Mouse (Mus musculus): ENCODE results near the gene Gm26558.
A peak's percentile ranks its signal among the peaks of the same experiment; 100 is the strongest.

Gm26558 gene

DNA sequence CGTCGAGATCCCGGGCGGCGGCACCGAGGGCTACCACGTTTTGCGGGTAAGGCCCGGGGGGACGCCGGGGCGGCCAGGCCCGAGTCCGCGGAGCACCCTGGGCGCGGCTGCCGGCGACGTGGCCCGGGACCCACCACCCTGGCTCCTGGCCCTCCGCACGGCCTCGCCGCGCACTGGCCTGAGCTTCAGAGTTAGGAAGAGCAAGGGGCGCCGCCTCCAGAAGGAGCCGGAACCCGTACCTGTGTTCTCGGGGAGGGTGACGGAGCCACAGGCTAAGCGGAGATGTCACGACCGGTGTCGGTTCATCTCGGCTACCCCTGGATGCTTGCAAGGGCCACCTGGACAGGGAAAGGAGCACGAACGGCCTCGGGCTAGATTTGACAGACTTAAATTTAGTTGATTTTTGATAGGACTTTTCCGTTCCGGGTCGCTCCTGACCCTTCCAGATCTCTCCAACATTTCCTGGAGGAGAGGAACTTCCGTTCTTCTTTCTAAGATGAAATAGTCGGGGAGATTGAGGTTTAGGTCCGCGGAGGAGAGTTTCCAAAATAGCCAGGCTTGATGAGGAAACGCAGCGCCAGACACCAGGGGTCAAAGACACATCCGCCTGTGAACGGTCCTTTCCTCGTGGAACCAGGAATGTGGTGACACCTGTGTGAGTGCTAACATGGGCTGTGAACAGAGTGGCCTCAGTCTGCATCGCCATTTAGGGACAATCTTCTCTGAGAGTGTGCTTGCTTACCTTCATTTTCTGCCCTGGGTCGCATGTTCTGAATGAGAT lies at the start of gene Gm26558:
Gene Gm26558, minus strand, starts transcription at position 394 of the 781 bp plus-strand sequence.
- peak; percentile 15 for DNase-seq (ENCODE audit: extremely low read depth, low read depth)

DNA sequence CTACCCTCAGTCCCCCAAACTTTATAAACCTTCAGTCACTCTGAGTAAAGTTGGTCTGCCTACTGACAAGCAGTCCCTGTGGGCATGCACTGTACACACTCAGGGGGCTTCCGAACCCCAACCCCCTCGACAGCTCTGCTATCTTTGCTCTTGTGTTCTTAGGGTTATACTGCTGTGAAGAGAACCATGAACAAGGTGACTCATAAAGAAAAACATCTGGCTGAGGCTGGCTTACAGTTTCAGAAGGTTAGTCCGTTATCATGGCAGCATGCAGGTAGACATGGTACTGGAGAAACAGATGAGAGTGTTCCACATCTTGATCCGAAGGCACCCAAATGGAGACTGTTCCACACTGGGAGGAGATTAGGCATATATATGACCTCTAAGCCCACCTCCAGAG lies 49.0 kb upstream of the Gm26558 start:
- no peak for DNase-seq (ENCODE audit: extremely low read depth, low read depth)

DNA sequence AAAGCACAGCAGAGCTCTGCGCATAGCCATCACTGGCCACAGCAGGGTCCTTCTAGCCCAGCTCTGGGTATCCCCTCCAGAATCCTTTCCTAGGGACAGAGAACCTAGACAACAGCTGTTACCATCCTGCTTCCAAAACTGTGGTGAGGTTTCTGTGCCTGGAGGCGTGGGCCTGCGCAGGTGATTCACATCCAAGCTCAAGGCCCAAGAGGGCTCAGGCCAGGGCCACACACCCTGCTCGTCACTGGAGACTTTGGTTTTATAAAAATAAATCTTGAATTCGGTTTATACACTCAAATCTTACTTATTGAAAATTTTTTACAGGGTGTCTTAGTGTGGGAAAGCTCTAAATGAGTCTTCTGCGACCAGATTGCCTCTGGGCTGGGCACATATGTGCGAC lies 48.3 kb upstream of the Gm26558 start:
- no peak for DNase-seq (ENCODE audit: extremely low read depth, low read depth)

DNA sequence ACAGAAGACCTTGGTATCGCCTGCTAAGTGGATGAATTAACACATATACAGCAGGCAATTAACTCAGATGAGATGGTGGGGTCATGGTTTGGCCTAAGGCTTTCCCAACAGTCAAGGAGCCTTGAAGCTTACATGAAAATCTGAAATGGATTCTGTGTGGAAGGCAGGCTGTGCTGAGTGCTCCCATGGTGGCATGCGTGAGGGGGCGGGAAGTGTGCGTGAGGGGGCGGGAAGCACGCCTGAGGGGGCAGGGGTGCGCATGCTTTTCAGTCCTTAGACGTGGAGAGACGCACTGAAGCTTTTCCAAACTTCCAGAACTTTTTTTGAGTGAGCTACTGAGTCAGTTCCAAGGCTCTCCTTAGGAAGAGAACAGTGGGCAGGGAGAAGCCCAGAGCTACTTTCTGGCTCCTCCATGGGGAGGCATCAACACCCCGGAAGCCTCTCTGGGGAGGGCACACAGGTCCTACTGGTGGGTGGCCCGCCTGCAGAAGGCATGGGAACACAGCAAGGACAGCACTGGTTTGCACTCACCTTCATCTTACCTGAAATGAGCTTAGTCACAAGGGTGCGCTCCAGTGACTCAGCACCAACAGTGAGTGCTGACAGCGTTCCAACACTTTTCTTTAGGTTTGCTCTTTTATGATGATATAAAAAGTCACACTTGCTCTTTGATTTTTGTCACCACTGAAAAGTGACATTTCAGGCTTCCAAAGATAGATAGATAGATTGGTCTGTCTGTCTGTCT lies 47.2 kb upstream of the Gm26558 start:
- DNase-seq (ENCODE audit: extremely low read depth, low read depth) = no peak

DNA sequence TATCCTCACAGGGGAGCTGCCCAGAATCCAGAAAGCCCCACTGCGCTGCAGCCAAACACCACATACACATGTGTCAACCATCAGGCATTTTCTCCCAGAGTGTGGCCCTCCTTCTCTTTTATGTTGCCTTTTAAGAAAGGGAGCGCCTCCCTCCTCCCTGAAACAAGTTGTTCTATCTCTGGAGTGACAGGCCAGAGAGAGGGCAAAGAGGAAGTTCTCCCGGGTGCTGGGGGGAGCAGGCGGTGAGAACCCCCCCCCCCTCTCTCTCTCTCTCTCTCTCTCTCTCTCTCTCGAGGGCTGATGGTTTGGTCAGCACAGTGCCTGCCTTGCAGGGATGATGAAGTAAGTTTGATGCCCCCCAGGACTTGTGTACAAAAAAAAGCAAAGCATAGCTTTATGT lies 40.5 kb upstream of the Gm26558 start:
- DNase-seq (ENCODE audit: extremely low read depth, low read depth) = peak; percentile 59

DNA sequence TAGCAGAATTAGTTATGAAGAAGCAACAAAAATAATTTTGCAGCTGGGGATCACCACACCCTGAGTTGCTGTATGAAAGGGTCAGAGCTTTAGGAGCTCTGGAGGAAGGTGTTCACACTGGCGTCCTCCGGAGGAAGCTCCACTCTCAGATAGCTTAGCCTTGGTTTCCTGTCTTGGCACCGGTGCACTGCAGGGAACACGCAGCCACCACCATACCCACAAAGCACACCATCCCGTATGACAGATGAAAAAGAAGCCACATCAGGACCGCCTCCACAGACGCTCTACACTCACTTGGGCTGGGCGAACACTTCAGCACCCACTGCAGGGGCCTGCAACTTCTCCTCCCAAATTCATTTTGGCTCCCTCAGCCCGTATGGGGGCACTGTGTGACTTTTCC lies 39.7 kb upstream of the Gm26558 start:
- DNase-seq (ENCODE audit: extremely low read depth, low read depth) = peak; percentile 13

DNA sequence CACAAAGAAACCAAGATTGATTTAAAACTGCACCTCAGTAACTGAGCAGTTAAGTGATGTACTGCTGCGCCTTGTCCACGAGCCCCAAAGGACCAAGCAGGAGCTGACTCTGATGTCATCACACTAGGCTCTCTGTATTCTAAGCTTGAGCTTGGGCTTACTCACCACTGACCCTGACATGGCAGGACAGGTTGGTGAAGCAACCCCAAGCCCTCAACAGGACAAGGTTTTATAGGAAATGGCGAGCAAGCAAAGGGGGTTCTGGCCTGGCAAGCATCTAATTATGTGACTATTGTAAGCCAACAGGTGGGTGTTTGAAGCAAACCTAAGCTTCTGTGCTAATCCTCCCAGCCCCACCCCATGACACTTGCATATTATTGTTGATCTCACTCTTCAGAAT lies 38.9 kb upstream of the Gm26558 start:
- DNase-seq (ENCODE audit: extremely low read depth, low read depth) = no peak

DNA sequence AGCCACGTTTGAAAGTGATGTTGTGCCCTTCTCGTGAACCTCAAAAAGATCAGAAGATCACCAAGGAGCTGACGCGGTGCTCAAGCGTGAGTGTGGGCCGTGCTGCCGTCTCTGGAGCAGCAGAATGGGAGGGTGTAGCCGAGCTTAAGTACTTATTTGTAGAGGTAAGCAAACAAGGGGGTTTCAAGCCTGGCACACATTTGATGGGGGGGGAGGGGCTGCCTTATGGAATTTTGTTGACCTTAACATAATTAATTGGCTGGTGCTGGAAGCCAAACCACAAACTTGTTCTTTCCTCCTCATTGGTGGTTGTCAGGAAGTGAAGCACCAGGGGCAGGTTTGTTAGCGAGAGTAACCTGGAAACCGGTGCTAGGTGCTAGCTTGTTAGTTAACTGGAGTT lies 33.8 kb upstream of the Gm26558 start:
- no peak for DNase-seq (ENCODE audit: extremely low read depth, low read depth)

DNA sequence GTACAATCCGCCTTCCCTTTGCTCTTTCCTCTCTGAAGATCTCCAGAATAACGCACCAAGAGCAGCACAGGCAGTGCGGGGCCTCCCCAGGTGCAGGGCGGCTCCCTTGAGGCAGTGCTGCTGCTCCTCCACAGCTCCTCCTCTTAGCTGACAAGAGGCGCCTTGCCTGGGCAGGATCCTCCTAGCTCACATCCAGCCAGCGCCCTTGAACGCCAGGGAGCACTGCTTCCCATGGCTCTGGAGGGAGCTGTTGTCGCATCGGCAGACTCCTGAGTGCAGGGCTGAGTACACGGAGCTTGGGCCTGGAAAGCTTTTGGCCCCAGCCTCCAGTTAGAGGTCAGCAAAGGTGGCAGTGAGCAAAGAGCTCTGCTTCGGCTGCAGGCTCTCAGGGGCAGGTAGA lies 28.3 kb upstream of the Gm26558 start:
- no peak for DNase-seq (ENCODE audit: extremely low read depth, low read depth)

DNA sequence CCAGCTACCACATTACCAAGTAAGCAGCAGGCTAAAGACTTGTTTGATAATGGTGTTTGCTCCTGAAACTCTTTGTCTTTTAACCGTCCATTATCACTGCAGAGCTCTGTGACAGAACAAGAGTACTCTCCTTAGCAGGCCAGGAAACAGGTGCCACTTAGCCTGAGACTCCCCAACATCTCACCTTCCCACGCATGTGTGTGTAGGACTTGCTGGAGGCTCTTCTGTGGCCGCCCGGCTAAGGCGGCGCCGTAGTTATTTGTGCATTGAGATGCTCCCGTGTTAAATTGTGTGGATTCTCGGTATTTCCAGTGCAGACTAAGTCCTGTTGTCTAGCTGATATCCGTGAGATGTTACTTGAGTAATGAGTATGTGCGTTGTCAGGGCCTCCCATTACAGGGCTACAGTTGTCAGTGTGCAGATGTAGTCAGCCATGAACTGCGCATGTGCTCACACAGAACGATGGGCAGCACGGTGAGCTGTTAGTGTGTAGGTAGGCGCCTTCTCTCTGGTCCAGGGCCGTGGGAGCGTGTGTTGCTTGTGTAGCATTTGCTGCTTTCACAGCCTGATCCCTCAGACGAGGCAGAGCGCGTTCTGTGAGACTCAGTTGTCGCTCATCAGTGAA lies 26.7 kb upstream of the Gm26558 start:
- no peak for DNase-seq (ENCODE audit: extremely low read depth, low read depth)

DNA sequence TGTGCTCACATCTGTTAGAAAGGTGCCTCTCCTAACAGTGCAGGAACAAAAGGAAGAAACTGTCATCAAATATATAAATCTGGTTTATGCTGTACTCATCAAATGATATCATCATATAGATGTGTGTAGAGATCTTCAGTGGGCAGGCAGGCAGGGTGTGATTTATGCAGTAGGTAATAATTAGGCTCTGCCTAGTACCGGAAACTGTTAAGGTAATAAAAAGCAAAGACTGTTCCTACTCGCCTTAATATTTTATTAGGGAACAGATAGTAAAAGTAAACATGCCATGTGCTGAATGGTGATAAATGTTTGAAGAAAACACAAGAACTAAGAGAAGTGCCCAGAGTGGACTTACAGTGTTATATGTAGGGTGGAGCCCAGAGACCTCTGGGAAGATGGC lies 20.4 kb upstream of the Gm26558 start:
- no peak for DNase-seq (ENCODE audit: extremely low read depth, low read depth)

DNA sequence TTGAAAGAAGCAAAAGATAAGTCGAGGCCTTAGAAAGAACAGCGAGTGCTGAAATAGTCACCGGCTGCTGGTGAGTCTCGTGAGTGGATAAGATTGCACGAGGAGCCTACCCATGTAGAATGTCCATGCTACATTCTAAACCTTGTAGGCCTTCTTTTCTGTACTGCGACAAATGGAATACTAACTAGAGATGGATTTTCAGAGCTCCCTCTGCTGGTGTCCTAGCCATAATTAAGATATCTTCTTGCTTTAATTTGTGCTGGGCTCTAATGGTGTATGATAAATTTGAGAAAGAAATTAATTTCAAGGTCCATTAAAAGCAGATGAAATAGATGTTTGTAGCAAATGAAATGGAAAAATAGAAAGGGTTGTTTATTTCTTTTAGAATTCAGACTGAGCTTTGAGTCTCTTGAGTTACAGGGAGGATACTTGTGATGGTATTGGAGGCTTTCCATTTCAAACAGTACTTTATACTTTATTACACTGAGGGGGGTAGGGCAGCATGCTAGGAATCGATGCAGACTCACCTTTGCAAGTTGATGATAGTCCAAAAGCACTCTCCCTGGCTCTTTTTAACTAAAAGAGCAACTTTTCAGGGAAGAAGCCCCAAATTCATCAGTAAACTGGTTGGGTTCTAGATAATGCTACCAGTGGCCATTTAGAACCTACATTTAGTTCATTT lies 11.7 kb upstream of the Gm26558 start:
- DNase-seq (ENCODE audit: extremely low read depth, low read depth) = peak; percentile 3

DNA sequence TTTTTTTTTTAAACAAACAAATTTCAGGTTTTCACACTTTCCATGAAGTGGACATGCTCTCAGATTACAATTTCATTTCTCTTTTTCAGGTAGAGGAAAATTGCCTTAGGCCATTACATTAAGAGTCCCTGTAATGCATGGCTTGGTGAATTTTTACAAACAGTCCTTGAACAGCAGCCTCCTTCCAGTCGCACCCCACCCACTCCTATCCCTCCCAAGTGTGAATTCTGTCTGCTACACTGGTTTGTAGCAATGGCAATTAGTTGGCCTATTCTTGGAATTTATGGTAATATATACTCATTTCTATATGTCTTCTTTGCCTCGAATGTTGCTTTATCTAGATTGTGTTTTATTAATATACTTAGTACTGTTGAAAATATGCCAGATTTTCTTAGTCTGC lies 10.6 kb upstream of the Gm26558 start:
- DNase-seq (ENCODE audit: extremely low read depth, low read depth) = no peak

DNA sequence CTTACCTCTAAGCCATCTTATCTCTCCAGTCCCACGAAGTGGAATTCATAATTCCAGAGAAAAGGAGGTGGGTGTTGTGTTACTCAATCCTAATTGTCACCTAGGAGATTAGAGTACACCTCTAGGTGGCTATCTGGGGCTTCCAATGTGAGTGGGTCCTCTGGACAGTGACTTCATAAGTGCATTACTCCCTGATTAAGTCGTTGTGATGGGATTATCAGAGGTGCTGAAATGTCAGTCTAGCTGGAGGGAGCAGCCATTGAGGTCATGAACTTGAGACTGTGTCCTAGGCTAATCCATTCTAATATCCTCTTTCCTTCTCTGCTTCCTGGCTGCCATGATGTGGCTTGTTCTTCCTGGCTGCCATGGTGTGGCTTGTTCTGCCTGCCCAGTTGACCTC lies 8.0 kb upstream of the Gm26558 start:
- DNase-seq (ENCODE audit: extremely low read depth, low read depth) = no peak

DNA sequence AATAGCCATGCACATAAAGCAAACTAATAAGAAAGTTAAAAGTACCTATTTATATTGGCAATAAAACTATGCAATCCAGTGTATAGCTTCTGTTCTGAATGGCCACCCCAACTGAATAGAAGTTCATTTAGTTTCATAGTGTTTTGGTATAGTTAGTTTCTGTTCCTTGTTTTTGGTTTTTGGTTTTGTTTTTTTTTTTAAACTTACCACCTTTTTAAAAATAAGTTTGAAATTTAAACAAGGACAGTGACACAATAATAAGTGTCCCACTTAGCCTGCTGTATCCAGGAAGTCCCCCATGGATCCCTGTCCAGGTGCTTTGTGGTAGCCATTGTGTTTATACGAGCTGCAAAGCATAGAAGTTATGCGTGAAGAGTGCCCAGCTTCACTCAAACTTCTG lies 7.3 kb upstream of the Gm26558 start:
- no peak for DNase-seq (ENCODE audit: extremely low read depth, low read depth)

DNA sequence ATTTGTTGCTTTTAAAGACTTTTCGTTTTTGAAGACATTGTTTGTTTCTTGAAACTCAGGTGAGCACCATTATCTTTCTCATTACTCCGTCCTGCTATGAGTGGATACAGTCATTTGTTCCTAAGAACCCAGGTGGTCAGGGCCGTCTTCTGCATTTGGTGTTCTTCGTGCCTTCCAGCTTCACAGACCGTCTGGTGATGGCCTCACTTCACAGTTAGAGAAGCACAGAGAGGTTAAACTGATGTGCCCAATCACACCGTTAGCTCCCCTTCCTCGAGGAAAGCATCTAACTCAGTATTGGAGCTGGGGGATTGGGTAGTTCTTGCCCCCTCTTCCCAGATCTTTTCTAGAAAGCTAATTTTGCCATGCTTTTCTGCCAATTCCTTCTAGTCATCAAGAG lies 5.1 kb upstream of the Gm26558 start:
- DNase-seq (ENCODE audit: extremely low read depth, low read depth) = no peak

DNA sequence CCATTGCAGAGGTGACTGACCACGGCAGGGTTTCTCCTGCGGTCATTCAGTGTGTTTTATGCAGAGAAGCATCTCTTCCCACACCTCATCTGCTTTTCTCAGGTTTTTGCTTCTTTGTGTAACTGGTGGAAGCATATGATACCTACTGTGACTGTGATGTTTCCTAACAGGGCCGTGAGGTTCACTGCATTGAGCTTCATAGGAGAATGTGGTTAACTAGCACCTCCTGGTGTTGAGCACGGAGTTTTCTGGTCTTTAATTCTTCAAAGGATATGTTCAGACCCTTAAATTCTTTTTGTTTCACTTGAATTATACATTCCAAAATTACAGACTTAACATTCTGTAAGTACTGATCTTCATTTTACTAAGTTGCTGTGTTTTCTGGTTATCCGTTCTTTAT lies 1.9 kb upstream of the Gm26558 start:
- DNase-seq (ENCODE audit: extremely low read depth, low read depth) = peak; percentile 7

DNA sequence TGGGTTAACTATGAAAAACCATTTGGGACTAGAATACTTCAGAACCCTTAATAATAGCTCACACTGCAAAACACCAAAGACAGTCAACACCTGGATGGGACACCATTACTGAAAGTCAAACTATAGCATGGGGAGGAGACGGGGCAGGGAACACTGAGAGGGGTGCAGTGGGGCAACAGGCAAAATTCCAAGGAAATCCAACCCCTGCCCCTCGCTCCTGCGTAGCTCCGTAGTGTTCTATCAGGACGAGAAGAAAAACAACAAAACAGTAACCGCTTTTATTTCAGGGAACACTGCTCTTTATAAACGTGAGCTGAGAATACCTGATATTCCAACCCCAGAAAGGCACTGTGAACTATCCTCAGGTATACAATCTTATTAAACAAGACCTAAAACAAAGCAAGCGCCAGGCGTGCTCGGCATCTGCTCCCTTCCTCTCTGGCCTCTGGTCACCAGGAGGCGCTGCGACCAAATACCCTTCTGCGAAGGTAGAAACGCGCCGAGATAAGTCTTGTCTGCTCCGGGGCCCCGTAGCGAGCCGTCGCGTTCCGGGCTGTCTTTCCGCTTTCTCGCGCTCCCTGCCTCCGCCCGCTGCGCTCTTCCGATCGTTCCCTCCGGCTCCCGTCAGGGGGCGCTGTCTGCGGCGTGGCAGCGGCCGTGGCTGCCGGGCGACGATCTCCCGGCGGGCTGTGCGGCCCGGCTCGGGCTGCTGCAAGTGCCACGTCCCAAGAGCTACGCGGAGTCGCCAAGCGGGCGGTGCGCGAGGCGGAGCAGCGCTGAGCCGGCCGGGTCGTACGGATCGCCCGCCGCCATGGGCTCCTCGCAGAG lies 807 bp downstream of the Gm26558 start, which contains the start of gene Gorasp2:
Gene Gorasp2, plus strand, starts transcription at position 690 of the 828 bp plus-strand sequence.
- DNase-seq (ENCODE audit: extremely low read depth, low read depth) = peak; percentile 80

DNA sequence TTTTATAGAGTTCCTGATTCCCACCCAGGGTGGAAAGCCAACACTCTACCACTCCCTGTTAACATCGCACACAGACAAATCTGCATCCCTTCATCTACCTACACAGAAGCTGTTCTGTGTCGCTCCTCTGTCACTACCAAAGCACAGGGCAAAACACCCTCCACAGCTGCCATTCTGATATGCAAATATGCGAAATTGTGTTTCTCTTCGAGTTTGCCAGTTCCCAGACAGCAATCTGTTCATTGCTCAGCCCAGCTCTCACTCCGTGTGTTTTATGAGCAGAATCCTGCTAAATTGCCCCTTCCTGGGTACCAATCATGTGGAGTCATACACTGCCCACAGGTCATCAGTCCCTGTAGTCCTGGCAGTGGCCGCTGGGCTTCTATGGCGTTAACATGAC lies 4.8 kb downstream of the Gm26558 start:
- no peak for DNase-seq (ENCODE audit: extremely low read depth, low read depth)

DNA sequence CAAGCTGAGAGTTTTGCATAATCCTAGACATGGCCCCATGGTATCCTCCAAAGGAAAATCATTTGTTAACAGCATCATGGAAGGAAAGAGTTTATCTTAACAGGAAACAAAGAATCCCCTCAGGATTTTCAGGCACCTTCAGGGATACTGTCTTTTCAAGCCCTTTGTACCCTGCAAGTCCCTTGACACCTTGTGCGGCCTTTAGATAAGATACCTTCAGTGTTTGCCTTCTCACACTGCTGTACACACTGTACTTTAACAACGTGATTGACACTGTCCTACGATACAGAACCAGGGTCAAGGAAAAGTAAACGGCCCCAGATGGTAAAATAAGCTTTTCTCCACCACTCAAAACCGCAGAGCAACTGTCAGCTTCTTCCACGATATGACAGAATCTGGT lies 10.1 kb downstream of the Gm26558 start:
- DNase-seq (ENCODE audit: extremely low read depth, low read depth) = no peak

DNA sequence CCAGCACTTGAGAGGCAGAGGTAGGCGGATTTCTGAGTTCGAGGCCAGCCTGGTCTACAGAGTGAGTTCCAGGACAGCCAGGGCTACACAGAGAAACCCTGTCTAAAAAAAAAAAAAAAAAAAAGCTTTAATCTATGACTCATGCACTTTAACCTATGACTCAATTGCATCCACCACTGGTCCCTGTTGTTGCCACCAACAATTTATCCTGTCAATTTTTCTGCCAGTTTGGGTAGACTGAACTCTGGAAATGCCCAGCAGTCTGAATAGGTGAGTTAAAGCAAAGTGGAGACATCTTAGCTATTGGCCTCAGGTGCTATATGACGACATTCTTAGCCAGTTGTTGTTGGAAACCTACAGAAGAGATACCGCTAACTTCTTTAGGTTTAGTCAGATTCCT lies 12.4 kb downstream of the Gm26558 start:
- no peak for DNase-seq (ENCODE audit: extremely low read depth, low read depth)
